Mouse (Mus musculus) lung, postnatal 4 days (tissue): ENCODE data around the gene Snapc5.

Experiments
- DNase-seq, 2 experiments: peaks; one replicate each; pipeline ENCODE4 v3.0.0; 2021

Snapc5 gene

GRCm38 (mm10) chr9:64199897-64200296 is 20.8 kb downstream of the Snapc5 start:
- no peak for DNase-seq

GRCm38 (mm10) chr9:64202331-64202730 is 23.3 kb downstream of the Snapc5 start:
- no peak for DNase-seq

- no peak for DNase-seq
Observed at GRCm38 (mm10) chr9:64202866-64203265, 23.8 kb downstream of the Snapc5 start.

GRCm38 (mm10) chr9:64207509-64208084 is 28.5 kb downstream of the Snapc5 start:
- DNase-seq = no peak

- no peak for DNase-seq
Observed at GRCm38 (mm10) chr9:64214452-64214851, 35.4 kb downstream of the Snapc5 start.

- no peak for DNase-seq
Observed at GRCm38 (mm10) chr9:64216090-64216489, 37.0 kb downstream of the Snapc5 start.

- DNase-seq = no peak
Observed at GRCm38 (mm10) chr9:64216641-64217040, 37.6 kb downstream of the Snapc5 start.

- DNase-seq = no peak
Observed at GRCm38 (mm10) chr9:64217887-64218286, 38.8 kb downstream of the Snapc5 start.

GRCm38 (mm10) chr9:64219305-64219704 is 40.2 kb downstream of the Snapc5 start:
- no peak for DNase-seq

GRCm38 (mm10) chr9:64219772-64220420 is 40.8 kb downstream of the Snapc5 start:
- no peak for DNase-seq

GRCm38 (mm10) chr9:64220603-64221002 is 41.5 kb downstream of the Snapc5 start:
- DNase-seq = no peak

- DNase-seq = no peak
Observed at GRCm38 (mm10) chr9:64221480-64221879, 42.4 kb downstream of the Snapc5 start.

GRCm38 (mm10) chr9:64222098-64222497 is 43.0 kb downstream of the Snapc5 start:
- no peak for DNase-seq

- no peak for DNase-seq
Observed at GRCm38 (mm10) chr9:64225805-64226204, 46.7 kb downstream of the Snapc5 start.

GRCm38 (mm10) chr9:64227736-64228135 is 48.7 kb downstream of the Snapc5 start:
- DNase-seq = peak in 1 of 2 experiments; percentile 35

- no peak for DNase-seq
Observed at GRCm38 (mm10) chr9:64228972-64229371, 49.9 kb downstream of the Snapc5 start.

GRCm38 (mm10) chr9:64231171-64231570 is 52.1 kb downstream of the Snapc5 start:
- DNase-seq = no peak

- no peak for DNase-seq
Observed at GRCm38 (mm10) chr9:64231674-64232073, 52.6 kb downstream of the Snapc5 start.

- peak; percentile 44 to 75 for DNase-seq
Observed at GRCm38 (mm10) chr9:64232257-64232957, 53.3 kb downstream of the Snapc5 start.
